Mouse (Mus musculus) left cerebral cortex, adult 9 months (tissue): ENCODE data around the gene Fgfr2.

Experiments used
- DNase-seq, 2 experiments: peaks; one replicate each; pipeline ENCODE4 v3.0.0; 2022; ENCODE audit warnings: low spot score in 2 of 2

The Fgfr2 gene

DNA sequence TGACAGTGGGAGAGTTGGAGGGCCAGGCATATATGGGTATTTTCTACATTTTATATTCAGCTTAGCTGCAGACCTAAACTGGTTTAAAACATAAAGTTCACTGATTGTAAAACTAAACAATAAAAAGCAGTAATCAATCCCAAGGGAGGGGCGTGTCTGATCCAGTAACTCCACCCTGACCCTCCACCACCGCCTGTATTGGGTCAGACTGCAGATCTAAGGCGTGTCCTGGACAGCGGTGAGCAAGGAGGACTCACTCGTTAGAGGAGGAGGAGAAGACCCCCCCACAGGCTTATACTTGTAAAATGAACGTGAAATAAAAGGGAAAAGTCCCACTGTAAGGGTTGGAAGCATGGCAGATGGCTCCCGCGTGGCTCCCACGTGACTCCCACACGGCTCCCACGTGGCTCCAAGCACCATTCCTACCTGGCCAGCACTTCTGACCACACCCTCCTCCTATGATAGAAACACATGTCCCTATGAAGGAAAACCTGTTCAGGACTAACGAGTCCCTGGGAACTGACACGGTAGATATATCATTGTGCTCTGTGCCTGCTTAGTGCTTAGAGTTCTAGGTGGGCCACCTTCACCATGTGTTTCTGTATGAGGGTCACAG, 2131.9 kb downstream of the Fgfr2 start:
- DNase-seq: no peak

GRCm38 (mm10) chr7:130989371-130989770, 2133.8 kb downstream of the Fgfr2 start:
- no peak for DNase-seq

- no peak for DNase-seq
These were observed 2135.0 kb downstream of the Fgfr2 start for GRCm38 (mm10) chr7:130988146-130988545.

- no peak for DNase-seq
These were observed 2137.4 kb downstream of the Fgfr2 start for GRCm38 (mm10) chr7:130985716-130986115.

GRCm38 (mm10) chr7:130985193-130985592, 2138.0 kb downstream of the Fgfr2 start:
- no peak for DNase-seq

GRCm38 (mm10) chr7:130984294-130984693, 2138.9 kb downstream of the Fgfr2 start:
- DNase-seq: no peak

GRCm38 (mm10) chr7:130982881-130983280, 2140.3 kb downstream of the Fgfr2 start:
- DNase-seq: no peak

- no peak for DNase-seq
These were observed 2140.8 kb downstream of the Fgfr2 start for GRCm38 (mm10) chr7:130982371-130982770.

- DNase-seq: no peak
These were observed 2143.0 kb downstream of the Fgfr2 start for GRCm38 (mm10) chr7:130980130-130980529.

DNA sequence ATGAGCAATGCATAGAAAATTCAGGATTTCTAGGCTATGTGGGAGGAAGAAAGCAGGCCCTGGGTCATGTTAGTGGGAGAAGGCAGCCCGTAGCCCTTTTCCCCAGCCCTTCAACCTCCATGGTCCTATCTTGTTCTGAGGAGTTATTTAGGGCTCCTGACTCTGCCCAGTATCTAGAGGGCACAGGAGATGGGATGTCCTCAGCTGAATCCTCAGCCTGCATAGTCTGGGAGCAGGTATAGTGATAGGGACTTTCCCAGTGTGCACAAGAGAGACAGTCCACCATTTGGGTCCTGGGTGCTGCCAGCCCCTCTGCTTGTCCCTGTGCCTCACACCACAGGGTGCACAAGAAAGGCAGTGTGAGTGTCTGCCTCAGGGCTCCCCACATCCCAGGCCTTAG, 2144.6 kb downstream of the Fgfr2 start:
- no peak for DNase-seq

DNA sequence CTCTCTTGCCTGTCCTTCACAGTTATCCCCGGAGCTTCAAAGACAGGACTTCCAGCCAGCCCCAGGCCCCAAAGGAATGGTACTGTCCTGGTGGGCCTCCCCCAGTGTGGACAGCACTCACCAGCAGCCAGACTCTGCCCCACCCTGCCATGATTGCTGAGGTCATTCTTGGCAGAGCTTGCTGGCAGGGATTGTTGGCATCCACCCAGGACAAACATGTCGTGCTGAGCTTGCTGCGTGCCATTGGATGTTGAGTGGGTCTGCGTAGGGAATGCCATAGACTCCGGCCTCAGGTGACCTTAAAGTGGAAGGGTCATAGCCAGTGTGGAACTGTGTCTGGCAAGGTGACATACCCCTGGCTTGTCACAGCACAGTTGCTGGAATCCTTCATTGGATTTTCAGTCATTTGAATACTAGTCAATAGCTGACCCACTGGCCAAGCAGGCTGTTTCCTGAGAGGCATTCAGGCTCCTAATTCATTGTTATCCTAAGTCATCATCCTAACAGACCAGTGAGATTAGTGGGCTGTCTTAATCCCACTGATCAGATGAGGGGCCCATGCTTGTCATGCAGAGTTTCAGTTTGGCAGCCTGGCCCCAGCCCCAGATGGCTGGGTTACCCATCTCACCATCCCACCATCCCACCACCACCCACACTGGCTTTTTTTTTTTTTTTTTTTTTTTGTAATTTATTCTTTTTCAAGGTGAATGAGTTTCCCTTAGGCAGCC, 2145.2 kb downstream of the Fgfr2 start:
- peak; percentile 40 to 73 for DNase-seq

GRCm38 (mm10) chr7:130976305-130976935, 2146.7 kb downstream of the Fgfr2 start:
- no peak for DNase-seq

- DNase-seq: no peak
These were observed 2150.4 kb downstream of the Fgfr2 start for GRCm38 (mm10) chr7:130972767-130973166.

- DNase-seq: no peak
These were observed 2153.6 kb downstream of the Fgfr2 start for GRCm38 (mm10) chr7:130969507-130969906.

DNA sequence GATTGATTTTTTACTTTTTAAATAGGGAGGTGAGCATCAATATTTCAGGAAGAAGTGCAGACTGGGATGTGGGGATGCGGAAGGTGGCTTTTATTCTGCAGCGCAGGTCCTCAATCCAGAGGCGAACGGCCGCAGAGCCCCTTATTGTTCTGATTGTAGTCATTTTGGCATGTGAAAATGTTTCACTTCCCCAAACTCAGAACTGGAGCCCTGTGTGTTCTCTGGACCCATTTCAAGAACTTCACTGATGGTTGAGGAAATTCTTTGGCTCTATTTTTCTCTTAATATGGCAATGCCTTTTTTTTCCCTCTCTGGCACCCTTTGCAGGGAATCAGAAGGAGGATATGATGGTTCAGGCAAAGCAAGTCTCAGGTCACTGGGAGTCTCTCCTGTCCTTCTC, 2154.1 kb downstream of the Fgfr2 start:
- no peak for DNase-seq

DNA sequence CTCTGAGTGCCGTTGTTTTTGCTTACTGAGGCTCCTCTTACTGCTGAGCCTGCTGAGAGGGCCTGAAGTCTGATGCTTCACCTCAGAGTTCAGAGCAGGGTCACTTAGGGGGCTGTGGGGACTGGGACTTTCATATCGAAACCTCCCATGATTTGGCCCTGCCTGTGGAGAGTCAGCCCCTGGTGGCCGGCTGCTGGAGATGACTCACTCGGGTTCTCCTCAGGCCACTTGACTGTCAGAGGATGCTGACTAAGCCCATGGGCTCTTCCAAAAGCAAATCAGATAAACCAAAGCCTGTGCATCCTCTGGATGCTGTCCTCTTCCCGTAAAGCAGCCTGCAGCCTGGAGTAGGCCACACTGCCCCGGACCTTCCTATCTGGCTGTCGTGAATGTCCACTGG, 2154.6 kb downstream of the Fgfr2 start:
- DNase-seq: no peak

DNA sequence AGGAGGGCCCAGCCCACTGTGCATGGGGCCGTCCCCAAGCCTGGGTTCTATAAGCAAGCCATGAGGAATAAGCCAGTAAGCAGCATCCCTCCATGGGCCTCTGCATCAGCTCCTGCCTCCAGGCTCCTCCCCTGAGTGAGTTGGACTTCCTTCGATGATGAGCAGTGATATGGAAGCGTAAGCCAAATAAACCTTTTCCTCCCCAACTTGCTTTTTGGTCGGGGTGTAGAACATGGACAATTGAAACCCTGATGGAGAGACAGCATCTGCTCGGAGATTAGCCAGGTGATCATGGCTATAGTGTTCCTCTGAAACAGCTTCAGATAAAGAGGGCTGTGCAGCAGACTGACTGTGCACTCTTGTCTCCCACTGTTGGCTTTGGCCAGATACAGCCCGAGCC, 2155.2 kb downstream of the Fgfr2 start:
- DNase-seq: no peak

DNA sequence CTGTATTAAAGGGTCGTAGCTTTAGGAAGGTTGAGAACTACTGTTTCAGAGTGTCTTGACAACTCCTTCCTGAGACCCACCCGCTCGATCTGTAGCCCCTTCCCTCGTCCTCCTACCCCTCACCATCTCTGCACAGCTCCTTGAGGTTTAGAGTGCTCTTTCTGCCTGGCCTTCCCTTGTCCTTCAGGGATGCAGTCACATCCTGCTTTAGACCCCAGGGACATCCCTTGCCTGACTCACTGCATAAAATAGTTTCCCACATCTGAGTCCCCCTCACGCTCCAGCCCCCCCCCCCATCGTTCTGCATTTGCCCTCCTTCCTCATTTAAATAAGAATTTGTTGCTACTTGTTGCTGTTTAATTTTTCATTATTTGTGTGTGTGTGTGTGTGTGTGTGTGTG, 2156.3 kb downstream of the Fgfr2 start:
- no peak for DNase-seq

DNA sequence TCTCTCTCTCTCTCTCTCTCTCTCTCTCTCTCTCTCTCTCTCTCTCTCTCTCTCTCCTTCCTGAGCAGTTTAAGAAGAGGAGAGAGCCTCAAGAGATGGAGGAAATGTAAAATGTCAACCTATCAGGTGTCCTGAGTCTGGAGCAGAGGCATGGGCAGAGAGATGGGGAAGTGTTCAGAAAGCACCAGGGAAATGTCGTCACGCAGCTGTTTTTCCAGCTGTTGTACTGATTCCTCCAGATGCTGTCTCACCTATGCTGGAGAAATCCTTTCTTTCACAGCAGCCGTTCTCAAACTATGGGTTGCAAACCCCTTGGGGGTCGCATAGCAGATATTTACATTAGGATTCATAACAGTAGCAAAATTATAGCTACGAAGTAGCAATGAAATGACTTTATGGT, 2156.7 kb downstream of the Fgfr2 start:
- DNase-seq: no peak

- peak in 1 of 2 experiments; percentile 64 for DNase-seq
These were observed 2157.2 kb downstream of the Fgfr2 start for GRCm38 (mm10) chr7:130965909-130966365.

- no peak for DNase-seq
These were observed 2157.8 kb downstream of the Fgfr2 start for GRCm38 (mm10) chr7:130965396-130965795.

DNA sequence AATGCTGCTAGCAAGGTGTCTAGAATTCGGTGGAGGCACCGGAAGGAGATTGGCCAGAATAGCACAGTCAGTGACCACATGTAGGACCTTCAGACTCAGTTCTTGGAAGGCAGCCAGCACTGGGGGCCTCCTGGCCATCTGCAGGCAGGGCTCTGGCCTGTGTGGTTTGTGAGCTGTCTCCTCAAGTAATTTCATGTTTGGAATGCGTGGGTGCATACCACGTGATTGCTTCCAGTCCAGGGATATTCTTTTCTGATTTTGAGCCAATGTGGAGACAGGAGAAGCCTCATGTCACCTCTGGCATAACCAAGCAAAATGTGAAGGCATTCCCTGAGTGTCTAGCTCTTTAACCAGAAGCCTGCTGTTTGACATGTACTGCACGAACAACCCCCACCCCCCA, 2158.5 kb downstream of the Fgfr2 start:
- DNase-seq: peak in 1 of 2 experiments; percentile 24

GRCm38 (mm10) chr7:130961429-130961828, 2161.7 kb downstream of the Fgfr2 start:
- DNase-seq: no peak
